ENCODE assay signal across 13 mouse cellular contexts in genomic region chr12:70702473-70702872, GRCm38 (mm10).
"Had no signal": no experiment of that assay in that cellular context is flagged by ENCODE, and none has a peak within 500 bp of the region (broad histone marks: within the 10 kb centered on the region; RNA-seq: fewer than 3 reads in every experiment).

No protein-coding gene starts in this region.

- H3K4me3 ChIP-seq: megakaryocyte, embryonic 14.5 days; midbrain, embryonic 12.5 days; neural tube, embryonic 12.5 days had no signal

- H3K4me2 ChIP-seq: lung, embryonic 14.5 days; midbrain, embryonic 12.5 days; neural tube, embryonic 12.5 days had no signal

- H3K9me3 ChIP-seq: megakaryocyte, embryonic 14.5 days; midbrain, embryonic 12.5 days; neural tube, embryonic 12.5 days had no signal

- H3K4me1 ChIP-seq: midbrain, embryonic 12.5 days; neural tube, embryonic 12.5 days had no signal

- H3K27ac ChIP-seq: liver, embryonic 14.5 days; midbrain, embryonic 12.5 days; neural tube, embryonic 12.5 days had no signal

- H3K9ac ChIP-seq: liver, embryonic 14.5 days; lung, embryonic 14.5 days; midbrain, embryonic 12.5 days; neural tube, embryonic 12.5 days had no signal

- H3K27me3 ChIP-seq: midbrain, embryonic 12.5 days; neural tube, embryonic 12.5 days had no signal

- H3K36me3 ChIP-seq: midbrain, embryonic 12.5 days; neural tube, embryonic 12.5 days had no signal

- DNase-seq: lung, adult 18-20 months; lung, embryonic 14.5 days; lung, postnatal 10 days; lung, postnatal 4 days; midbrain, embryonic 14.5 days; right cerebral cortex, postnatal 14 days; thymus, adult 18-20 months; thymus, postnatal 14 days; thymus, postnatal 36 days had no signal
